Comparison of ENCODE assay signal across 18 mouse cellular contexts in the genomic region with DNA sequence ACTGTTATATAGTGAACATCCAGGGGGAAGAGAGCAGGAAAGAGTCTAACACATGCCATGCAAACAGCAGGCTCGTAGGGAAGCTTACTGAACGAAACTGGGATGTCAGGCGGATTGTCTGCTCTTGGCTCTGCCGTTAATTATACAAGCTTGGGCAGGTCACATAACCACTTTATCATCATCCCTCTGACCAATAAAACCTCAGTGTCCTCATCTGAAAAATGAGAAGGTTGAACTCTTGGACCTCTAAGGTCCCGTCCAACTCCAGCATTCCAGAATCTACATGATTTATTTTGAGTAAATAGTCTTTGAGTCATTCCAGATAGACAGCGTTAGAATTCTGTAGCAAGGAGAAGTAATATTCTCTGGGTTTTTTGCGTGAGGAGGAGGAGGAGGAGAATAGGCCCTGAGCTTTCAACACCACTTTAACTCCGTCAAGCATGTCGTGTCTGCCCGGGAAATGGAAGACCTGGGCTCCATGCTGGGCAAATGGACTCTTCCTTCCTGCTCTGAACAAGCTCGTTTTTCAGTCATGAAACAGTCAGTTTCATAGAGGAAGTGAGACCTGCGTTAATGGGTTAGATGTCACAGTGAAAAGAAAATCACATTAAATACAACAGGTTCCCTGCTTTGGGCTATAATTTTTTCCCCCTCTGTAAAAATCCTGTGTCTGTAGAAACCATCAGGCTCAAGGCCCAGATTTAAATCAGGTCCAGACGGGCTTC.
A peak's percentile ranks its signal among the peaks of the same experiment; 100 is the strongest.
DNase-seq lines count a peak whose midpoint lies in the region; ATAC-seq and TF ChIP-seq lines count a peak whose summit lies in the region.
"Had no signal": no experiment of that assay in that cellular context is flagged by ENCODE, and none has a peak within 500 bp of the region (broad histone marks: within the 10 kb centered on the region; RNA-seq: fewer than 3 reads in every experiment).

No protein-coding gene starts in this region.

- DNase-seq in kidney, adult 11 months: peak; percentile 15
- no peak for DNase-seq in kidney, postnatal 25 days
- DNase-seq in NIH3T3 (ENCODE audit: low read depth): peak; percentile 80
- peak; percentile 30 for DNase-seq in kidney, adult 9 months
- no peak for DNase-seq in lung, adult 18-20 months
- DNase-seq in thymus, adult 2 months: no peak
- DNase-seq in spleen, postnatal 36 days (ENCODE audit: low spot score in 2 of 2): no peak
- DNase-seq: cerebellum, adult 9-11 months; gastrocnemius, postnatal 25 days; left cerebral cortex, postnatal 4 days; lung, postnatal 10 days; thymus, postnatal 4 days had no signal

- ATAC-seq in megakaryocyte progenitor cell, adult 5-6 weeks (replicated peaks; ENCODE audit: poor library complexity): peak; percentile 44; the same call in 1 of the 2 replicates
- ATAC-seq: intestine, embryonic 15.5 days had no signal

- no peaks in the 10 kb centered on the region for H3K36me3 ChIP-seq in thymus, adult 2 months (ENCODE audit: control insufficient read depth, insufficient read depth, low read length)
- H3K36me3 ChIP-seq: forebrain, embryonic 10.5 days; intestine, embryonic 15.5 days; neural tube, embryonic 13.5 days had no signal

- TF ChIP-seq CTCF in thymus, adult 2 months (IDR thresholded peaks at IDR 0.05; ENCODE audit: borderline replicate concordance, control insufficient read depth, extremely low read depth, insufficient read depth, low read length, poor library complexity): no peak

- 65% methylated on average over 13 of the region's 13 CpGs for WGBS in thymus, adult 2 months

- no peaks in the 10 kb centered on the region for H3K4me1 ChIP-seq in thymus, adult 2 months (replicated peaks; ENCODE audit: control insufficient read depth, insufficient read depth, low read length)
- H3K4me1 ChIP-seq: forebrain, embryonic 10.5 days; intestine, embryonic 15.5 days; neural tube, embryonic 13.5 days had no signal

- H3K4me3 ChIP-seq in thymus, adult 2 months (ENCODE audit: control insufficient read depth, insufficient read depth, low read length): no peak overlapping the region
- H3K4me3 ChIP-seq: forebrain, embryonic 10.5 days; intestine, embryonic 15.5 days; neural tube, embryonic 13.5 days had no signal

- no peaks in the 10 kb centered on the region for H3K27me3 ChIP-seq in thymus, adult 2 months (ENCODE audit: control insufficient read depth, insufficient read depth, low read length)
- H3K27me3 ChIP-seq: intestine, embryonic 15.5 days had no signal

- TF ChIP-seq POLR2A in thymus, adult 2 months (IDR thresholded peaks at IDR 0.05; ENCODE audit: control insufficient read depth, extremely low read depth, insufficient read depth, low read length, poor library complexity): no peak

- H3K27ac ChIP-seq in thymus, adult 2 months (ENCODE audit: control insufficient read depth, insufficient read depth, low read length): no peak overlapping the region
- H3K27ac ChIP-seq: forebrain, embryonic 10.5 days; hindbrain, embryonic 14.5 days; intestine, embryonic 15.5 days; liver, embryonic 14.5 days; neural tube, embryonic 13.5 days had no signal

Comparison
In these comparisons a context has a peak if more than half of its experiments do, and no peak if none do; other contexts are left out.
1. DNase-seq: peak in kidney, adult 11 months (single experiment), NIH3T3 (single experiment) and kidney, adult 9 months (single experiment); none in kidney, postnatal 25 days (0 of 2), lung, adult 18-20 months (0 of 2), thymus, adult 2 months (single experiment) and spleen, postnatal 36 days (0 of 2).